Mouse (Mus musculus) lung, postnatal 14 days (tissue): ENCODE measurements around the gene Xylt1.

ENCODE experiments used
- DNase-seq: peaks from one replicate; pipeline ENCODE4 v3.0.0; 2021

The Xylt1 gene

GRCm38 (mm10) chr7:117436892-117437291 is 56.1 kb downstream of the Xylt1 start:
- DNase-seq, result no peak

GRCm38 (mm10) chr7:117440994-117441393 is 60.2 kb downstream of the Xylt1 start:
- no peak for DNase-seq

GRCm38 (mm10) chr7:117442639-117443038 is 61.9 kb downstream of the Xylt1 start:
- DNase-seq, result no peak

GRCm38 (mm10) chr7:117443215-117443614 is 62.4 kb downstream of the Xylt1 start:
- no peak for DNase-seq

- DNase-seq, result no peak
Measured at GRCm38 (mm10) chr7:117445471-117445870, 64.7 kb downstream of the Xylt1 start.

- no peak for DNase-seq
Measured at GRCm38 (mm10) chr7:117449605-117450004, 68.8 kb downstream of the Xylt1 start.

- no peak for DNase-seq
Measured at GRCm38 (mm10) chr7:117451212-117451611, 70.4 kb downstream of the Xylt1 start.

- DNase-seq, result peak; percentile 15
Measured at GRCm38 (mm10) chr7:117452269-117452668, 71.5 kb downstream of the Xylt1 start.

- no peak for DNase-seq
Measured at GRCm38 (mm10) chr7:117454789-117455548, 74.2 kb downstream of the Xylt1 start.

- DNase-seq, result peak; percentile 20
Measured at GRCm38 (mm10) chr7:117462196-117462935, 81.6 kb downstream of the Xylt1 start.

GRCm38 (mm10) chr7:117464956-117465355 is 84.2 kb downstream of the Xylt1 start:
- DNase-seq, result no peak

GRCm38 (mm10) chr7:117466006-117466780 is 85.4 kb downstream of the Xylt1 start:
- DNase-seq, result no peak

- DNase-seq, result peak; percentile 21
Measured at GRCm38 (mm10) chr7:117470243-117470802, 89.5 kb downstream of the Xylt1 start.

GRCm38 (mm10) chr7:117472055-117472780 is 91.4 kb downstream of the Xylt1 start:
- no peak for DNase-seq

- no peak for DNase-seq
Measured at GRCm38 (mm10) chr7:117472781-117473743, 92.3 kb downstream of the Xylt1 start.

- no peak for DNase-seq
Measured at GRCm38 (mm10) chr7:117474302-117474701, 93.5 kb downstream of the Xylt1 start.

- no peak for DNase-seq
Measured at GRCm38 (mm10) chr7:117475106-117475505, 94.3 kb downstream of the Xylt1 start.

- DNase-seq, result no peak
Measured at GRCm38 (mm10) chr7:117478937-117479336, 98.2 kb downstream of the Xylt1 start.

GRCm38 (mm10) chr7:117480831-117481230 is 100.1 kb downstream of the Xylt1 start:
- no peak for DNase-seq

GRCm38 (mm10) chr7:117481404-117481803 is 100.6 kb downstream of the Xylt1 start:
- DNase-seq, result no peak

GRCm38 (mm10) chr7:117482701-117483100 is 101.9 kb downstream of the Xylt1 start:
- no peak for DNase-seq
